Mouse (Mus musculus) C2C12 (cell line): ENCODE data around the gene Gng8.

Experiments
- CTCF ChIP-seq: IDR thresholded peaks from one replicate; pipeline ENCODE4 v1.5.1; 2011; ENCODE audit not compliant: control insufficient read depth, insufficient read depth, insufficient read length
- MAX ChIP-seq: IDR thresholded peaks from one replicate; pipeline ENCODE4 v1.6.1; 2011; ENCODE audit warnings: mild to moderate bottlenecking, control low read depth
- MYOG ChIP-seq: IDR thresholded peaks from one replicate; pipeline ENCODE4 v1.6.1; 2011; ENCODE audit not compliant: control insufficient read depth, insufficient read length; ENCODE audit errors: extremely low read depth

GRCm38 (mm10) chr7:16903439-16903955 lies 11.9 kb downstream of the Gng8 start:
- TF ChIP-seq CTCF: no peak
- no peak for TF ChIP-seq MAX
- TF ChIP-seq MYOG: no peak
